ENCODE assay signal across 21 mouse cellular contexts in the genomic region with DNA sequence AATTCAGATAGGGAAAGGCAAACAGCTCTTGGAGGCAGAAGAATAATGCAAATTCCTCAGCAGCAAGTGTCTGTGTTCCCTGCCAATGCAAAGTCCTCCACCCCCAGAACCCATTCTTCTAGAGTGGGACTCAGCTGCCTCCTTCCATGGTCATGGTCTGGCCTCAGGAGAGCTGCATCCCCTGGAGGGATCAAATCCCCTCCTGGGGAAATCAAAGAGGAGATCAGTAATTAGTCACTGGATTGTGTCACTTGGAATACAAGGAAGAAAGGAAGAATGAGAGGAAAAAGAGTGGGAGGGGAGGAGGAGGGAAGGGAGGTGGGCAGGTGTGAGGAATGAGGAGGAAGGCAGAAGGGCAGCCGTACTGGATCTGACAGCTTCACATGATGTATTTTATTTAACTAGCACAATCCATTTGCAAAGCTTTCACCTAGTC.
"Had no signal": no experiment of that assay in that cellular context is flagged by ENCODE, and none has a peak within 500 bp of the region (broad histone marks: within the 10 kb centered on the region; RNA-seq: fewer than 3 reads in every experiment).

No protein-coding gene starts in this region.

- H3K27me3 ChIP-seq: limb, embryonic 13.5 days; midbrain, embryonic 12.5 days; midbrain, embryonic 15.5 days; stomach, embryonic 15.5 days had no signal

- H3K27ac ChIP-seq: limb, embryonic 10.5 days; limb, embryonic 13.5 days; liver, embryonic 14.5 days; macrophage; midbrain, embryonic 12.5 days; midbrain, embryonic 15.5 days; stomach, embryonic 15.5 days had no signal

- ATAC-seq: inflammation-experienced regulatory T-cells, adult 6 months; intestine, embryonic 16.5 days; liver, postnatal 0 days; lung, postnatal 0 days; midbrain, embryonic 15.5 days had no signal

- H3K36me3 ChIP-seq: limb, embryonic 10.5 days; limb, embryonic 13.5 days; midbrain, embryonic 12.5 days; midbrain, embryonic 15.5 days; stomach, embryonic 15.5 days had no signal

- H3K4me1 ChIP-seq: limb, embryonic 10.5 days; limb, embryonic 13.5 days; midbrain, embryonic 12.5 days; midbrain, embryonic 15.5 days; stomach, embryonic 15.5 days had no signal

- H3K4me2 ChIP-seq: limb, embryonic 13.5 days; lung, embryonic 14.5 days; midbrain, embryonic 12.5 days; midbrain, embryonic 15.5 days; stomach, embryonic 15.5 days had no signal

- H3K4me3 ChIP-seq: limb, embryonic 10.5 days; limb, embryonic 13.5 days; midbrain, embryonic 12.5 days; midbrain, embryonic 15.5 days; stomach, embryonic 15.5 days had no signal

- H3K9ac ChIP-seq: limb, embryonic 13.5 days; liver, embryonic 14.5 days; liver, postnatal 0 days; lung, embryonic 14.5 days; midbrain, embryonic 12.5 days; midbrain, embryonic 15.5 days; stomach, embryonic 15.5 days had no signal

- DNase-seq: kidney, adult 18-20 months; kidney, adult 9 months; kidney, postnatal 14 days; kidney, postnatal 4 days; liver; liver, postnatal 0 days; lung, embryonic 14.5 days; right cerebral cortex, postnatal 14 days; spleen, adult 18-20 months; thymus, adult 18-20 months; thymus, postnatal 36 days had no signal

- H3K9me3 ChIP-seq: limb, embryonic 10.5 days; limb, embryonic 13.5 days; midbrain, embryonic 12.5 days; midbrain, embryonic 15.5 days; stomach, embryonic 15.5 days had no signal
